Mouse (Mus musculus) brain, embryonic 14.5 days (tissue): ENCODE measurements around the gene Nfyb. TPM values are rescaled to one million over a fixed set of nuclear protein-coding genes. Genes with fewer than 3 reads are reported as not detected.
A peak's percentile ranks its signal among the peaks of the same experiment; 100 is the strongest.

ENCODE experiments used
- DNase-seq: peaks from one replicate; pipeline ENCODE4 v3.0.0-alpha.2; 2011; ENCODE audit warnings: low read depth
- CTCF ChIP-seq: fragments of 200-500 bp; IDR thresholded peaks from 2 replicates; pipeline ENCODE4 v1.5.1; 2012; ENCODE audit warnings: inconsistent platforms, mild to moderate bottlenecking, moderate library complexity, borderline replicate concordance; ENCODE audit not compliant: insufficient read depth, insufficient read length; ENCODE audit errors: extremely low read depth
- POLR2A ChIP-seq: fragments of 200-500 bp; IDR thresholded peaks from 2 replicates; pipeline ENCODE4 v1.6.1; 2012; ENCODE audit warnings: mild to moderate bottlenecking, inconsistent platforms, borderline replicate concordance; ENCODE audit not compliant: poor library complexity, insufficient read depth, insufficient read length, severe bottlenecking; ENCODE audit errors: extremely low read depth
- polyA plus RNA-seq: library from polyadenylated mRNA; depleted of rRNA; stranded (reverse); fragments of >200 nt; gene quantifications from 2 replicates; pipeline ENCODE4 v1.2.3, GENCODE M21; 2012

Gene Nfyb
- polyA plus RNA-seq, 1 experiment = 55.7 TPM

GRCm38 (mm10) chr10:82777886-82778285, 13.9 kb upstream of the Nfyb start:
- TF ChIP-seq CTCF = no peak
- no peak for TF ChIP-seq POLR2A
- no peak for DNase-seq

GRCm38 (mm10) chr10:82777075-82777474, 13.1 kb upstream of the Nfyb start:
- no peak for DNase-seq
- TF ChIP-seq POLR2A (no peak), CTCF (no peak)

GRCm38 (mm10) chr10:82774841-82775240, 10.9 kb upstream of the Nfyb start:
- TF ChIP-seq CTCF = no peak
- no peak for TF ChIP-seq POLR2A
- no peak for DNase-seq

GRCm38 (mm10) chr10:82771595-82772170, 7.7 kb upstream of the Nfyb start:
- TF ChIP-seq POLR2A = no peak
- TF ChIP-seq CTCF = no peak
- no peak for DNase-seq

- TF ChIP-seq CTCF (no peak), POLR2A (no peak)
- DNase-seq = no peak
These were observed 6.8 kb upstream of the Nfyb start for GRCm38 (mm10) chr10:82770713-82771112.

GRCm38 (mm10) chr10:82768901-82769300, 5.0 kb upstream of the Nfyb start:
- DNase-seq = no peak

GRCm38 (mm10) chr10:82762756-82763681, 925 bp downstream of the Nfyb start:
- TF ChIP-seq CTCF (no peak), POLR2A (0 out of 2 replicates have a peak, but pooled peaks have one; percentile 24)
- DNase-seq = peak; percentile 67

More at GRCm38 (mm10) chr10:82768901-82769300, 5.0 kb upstream of the Nfyb start:
- no peak for TF ChIP-seq POLR2A
- TF ChIP-seq CTCF = no peak

GRCm38 (mm10) chr10:82761037-82761811, 2.7 kb downstream of the Nfyb start:
- DNase-seq = peak; percentile 82
- TF ChIP-seq POLR2A (no peak), CTCF (no peak)

- no peak for TF ChIP-seq POLR2A
- TF ChIP-seq CTCF = no peak
- DNase-seq = no peak
These were observed 4.2 kb downstream of the Nfyb start for GRCm38 (mm10) chr10:82759706-82760105.

- TF ChIP-seq CTCF = no peak
- no peak for TF ChIP-seq POLR2A
- no peak for DNase-seq
These were observed 5.1 kb downstream of the Nfyb start for GRCm38 (mm10) chr10:82758878-82759277.

GRCm38 (mm10) chr10:82758368-82758767, 5.6 kb downstream of the Nfyb start:
- TF ChIP-seq CTCF (no peak), POLR2A (no peak)
- DNase-seq = peak; percentile 75
